Mouse (Mus musculus) CH12.LX (cell line): Measurements from ENCODE around the gene Hoxc8. TPM values are rescaled to one million over a fixed set of nuclear protein-coding genes. Genes with fewer than 3 reads are reported as not detected.

Experiments used
- DNase-seq: peaks from one replicate; pipeline ENCODE4 v3.0.0-alpha.2; 2013; ENCODE audit errors: extremely low read depth
- H3K27ac ChIP-seq: 2 replicates; pipeline ENCODE4 v1.5.1; 2012; ENCODE audit warnings: low read depth, mild to moderate bottlenecking, control low read depth, moderate library complexity; ENCODE audit not compliant: insufficient read depth
- H3K27me3 ChIP-seq: replicated peaks from 2 replicates; pipeline ENCODE3; 2012; ENCODE audit warnings: inconsistent platforms
- H3K36me3 ChIP-seq, 2 experiments: replicated peaks in 1 of 2; 2 replicates each; pipeline versions ENCODE3 to v1.6.1; 2012; ENCODE audit warnings: inconsistent platforms in 1 of 2, low read length in 1 of 2, mild to moderate bottlenecking in 1 of 2, mixed read lengths in 1 of 2, moderate library complexity in 1 of 2; ENCODE audit not compliant: control insufficient read depth in 1 of 2, insufficient read depth in 1 of 2
- H3K4me1 ChIP-seq, 2 experiments: 2 replicates each; pipeline ENCODE4 v1.6.1; 2012; ENCODE audit warnings: inconsistent platforms in 1 of 2, moderate library complexity in 1 of 2; ENCODE audit not compliant: insufficient read depth in 2 of 2, control insufficient read depth in 1 of 2
- H3K4me2 ChIP-seq: 2 replicates; pipeline ENCODE4 v1.6.1; 2012; ENCODE audit warnings: low read depth, mild to moderate bottlenecking, control low read depth; ENCODE audit not compliant: poor library complexity, insufficient read depth, severe bottlenecking
- H3K4me3 ChIP-seq, 3 experiments: fragments of 150-350 bp in 1 of 3; sonication (generic) in 1 of 3; replicated peaks in 1 of 3; 2 replicates each; pipeline versions ENCODE3 to v1.5.1; 2011 to 2012; ENCODE audit warnings: low read depth in 2 of 3, low read length in 2 of 3, mild to moderate bottlenecking in 2 of 3, moderate library complexity in 2 of 3, control low read depth in 1 of 3, improper control_type of control experiment in 1 of 3, inconsistent platforms in 1 of 3, mixed read lengths in 1 of 3; ENCODE audit not compliant: poor library complexity in 1 of 3
- H3K79me2 ChIP-seq: replicated peaks from 2 replicates; pipeline ENCODE4 v1.6.1; 2012; ENCODE audit warnings: mild to moderate bottlenecking, moderate library complexity; ENCODE audit not compliant: control insufficient read depth, poor library complexity, insufficient read depth, severe bottlenecking; ENCODE audit errors: extremely low read depth
- H3K9ac ChIP-seq: 2 replicates; pipeline ENCODE4 v1.6.1; 2012; ENCODE audit warnings: low read depth, mild to moderate bottlenecking, control low read depth, moderate library complexity; ENCODE audit not compliant: insufficient read depth
- H3K9me3 ChIP-seq: replicated peaks from 2 replicates; pipeline ENCODE3; 2012; ENCODE audit warnings: low read length, inconsistent platforms, mixed read lengths
- CHD1 ChIP-seq: IDR thresholded peaks from 2 replicates; pipeline ENCODE4 v1.6.1; 2012; ENCODE audit warnings: low read depth, low read length, improper control_type of control experiment, inconsistent platforms
- E2F4 ChIP-seq: IDR thresholded peaks from 2 replicates; pipeline ENCODE4 v1.6.1; 2011; ENCODE audit warnings: low read depth, low read length, improper control_type of control experiment; ENCODE audit not compliant: insufficient replicate concordance
- ELF1 ChIP-seq: IDR thresholded peaks from 2 replicates; pipeline ENCODE4 v1.6.1; 2014; ENCODE audit warnings: low read depth, mild to moderate bottlenecking, inconsistent platforms, low read length, improper control_type of control experiment
- EP300 ChIP-seq: IDR thresholded peaks from 2 replicates; pipeline ENCODE4 v1.6.1; 2011; ENCODE audit warnings: low read length, improper control_type of control experiment
- ETS1 ChIP-seq: conservative IDR thresholded peaks from 2 replicates; pipeline ENCODE4 v1.6.1; 2012; ENCODE audit warnings: low read depth, mild to moderate bottlenecking, inconsistent platforms, low read length, improper control_type of control experiment, moderate library complexity
- GABPA ChIP-seq: IDR thresholded peaks from 2 replicates; pipeline ENCODE4 v1.6.1; 2012; ENCODE audit warnings: low read depth, low read length, improper control_type of control experiment, inconsistent platforms; ENCODE audit not compliant: insufficient replicate concordance
- HCFC1 ChIP-seq: IDR thresholded peaks from 2 replicates; pipeline ENCODE4 v1.6.1; 2012; ENCODE audit warnings: low read depth, mild to moderate bottlenecking, inconsistent platforms, low read length, improper control_type of control experiment
- IRF4 ChIP-seq: IDR thresholded peaks from 2 replicates; pipeline ENCODE4 v1.6.1; 2014; ENCODE audit warnings: low read depth, mild to moderate bottlenecking, inconsistent platforms, low read length, improper control_type of control experiment
- JUN ChIP-seq: IDR thresholded peaks from 2 replicates; pipeline ENCODE4 v1.6.1; 2011; ENCODE audit warnings: low read depth, mild to moderate bottlenecking, low read length, improper control_type of control experiment, moderate library complexity; ENCODE audit not compliant: insufficient read depth
- JUND ChIP-seq: conservative IDR thresholded peaks from 2 replicates; pipeline ENCODE4 v1.6.1; 2011; ENCODE audit warnings: low read depth, low read length, improper control_type of control experiment
- KAT2A ChIP-seq: IDR thresholded peaks from 2 replicates; pipeline ENCODE4 v1.6.1; 2012; ENCODE audit warnings: low read length, improper control_type of control experiment, inconsistent platforms; ENCODE audit not compliant: insufficient replicate concordance
- MAFK ChIP-seq: IDR thresholded peaks from 2 replicates; pipeline ENCODE4 v1.6.1; 2011; ENCODE audit warnings: low read length, improper control_type of control experiment; ENCODE audit not compliant: insufficient replicate concordance
- MEF2A ChIP-seq: IDR thresholded peaks from 2 replicates; pipeline ENCODE4 v1.6.1; 2014; ENCODE audit warnings: low read depth, mild to moderate bottlenecking, inconsistent platforms, low read length, improper control_type of control experiment, borderline replicate concordance
- MXI1 ChIP-seq: IDR thresholded peaks from 2 replicates; pipeline ENCODE4 v1.6.1; 2011; ENCODE audit warnings: mild to moderate bottlenecking, low read depth, low read length, improper control_type of control experiment
- MYC ChIP-seq: IDR thresholded peaks from 2 replicates; pipeline ENCODE4 v1.6.1; 2011; ENCODE audit warnings: low read depth, mild to moderate bottlenecking, improper control_type of control experiment, low read length
- PAX5 ChIP-seq: IDR thresholded peaks from 2 replicates; pipeline ENCODE4 v1.6.1; 2012; ENCODE audit warnings: low read length, inconsistent platforms, mixed read lengths
- POLR2A ChIP-seq: IDR thresholded peaks from 2 replicates; pipeline ENCODE4 v1.6.1; 2011; ENCODE audit warnings: low read depth, mild to moderate bottlenecking, improper control_type of control experiment, low read length
- USF1 ChIP-seq: IDR thresholded peaks from 2 replicates; pipeline ENCODE4 v1.6.1; 2014; ENCODE audit warnings: low read depth, mild to moderate bottlenecking, inconsistent platforms, low read length, improper control_type of control experiment
- USF2 ChIP-seq: conservative IDR thresholded peaks from 2 replicates; pipeline ENCODE4 v1.6.1; 2011; ENCODE audit warnings: low read depth, low read length, improper control_type of control experiment
- ZC3H11A ChIP-seq: IDR thresholded peaks from 2 replicates; pipeline ENCODE4 v1.6.1; 2012; ENCODE audit warnings: low read depth, mild to moderate bottlenecking, inconsistent platforms, low read length, improper control_type of control experiment
- ZMIZ1 ChIP-seq: IDR thresholded peaks from 2 replicates; pipeline ENCODE4 v1.6.1; 2012; ENCODE audit warnings: low read depth, mild to moderate bottlenecking, inconsistent platforms, low read length, improper control_type of control experiment
- ZNF384 ChIP-seq: IDR thresholded peaks from 2 replicates; pipeline ENCODE4 v1.6.1; 2012; ENCODE audit warnings: low read depth, low read length, improper control_type of control experiment, inconsistent platforms
- dilution Hi-C: fragments of 300-500 bp; cut with MboI; formaldehyde crosslinking; loops from 2 replicates; pipeline ENCODE4 v1.14.3; 2020; ENCODE audit warnings: low sequenced_read_pairs; ENCODE audit not compliant: extremely low pct_unique_long_range_greater_than_20kb, extremely low pct_ligation_motif_present
- in situ Hi-C: fragments of 300-500 bp; cut with MboI; formaldehyde crosslinking; loops from 3 replicates; pipeline ENCODE4 v1.14.3; 2019; ENCODE audit warnings: low sequenced_read_pairs, low pct_ligation_motif_present, low pct_unique_long_range_greater_than_20kb, mixed read lengths
- polyA plus RNA-seq: library from polyadenylated mRNA; unstranded; fragments of >175 nt; gene quantifications from 2 replicates; pipeline ENCODE4 v1.2.1, GENCODE M21; 2012; ENCODE audit warnings: low read depth; ENCODE audit not compliant: insufficient read length
- total RNA-seq, 2 experiments: library from RNA; depleted of rRNA; stranded (reverse); fragments of 300-350 nt in 1 of 2; fragments of >200 nt in 1 of 2; gene quantifications; 2 replicates each; pipeline ENCODE4 v1.2.3; 2012 to 2014

Gene Hoxc8
- total RNA-seq (2012; rRNA removed) (not detected in 2 replicates), total RNA-seq (2014; rRNA removed) (not detected in 2 replicates), polyA plus RNA-seq (not detected in 2 replicates)

DNA sequence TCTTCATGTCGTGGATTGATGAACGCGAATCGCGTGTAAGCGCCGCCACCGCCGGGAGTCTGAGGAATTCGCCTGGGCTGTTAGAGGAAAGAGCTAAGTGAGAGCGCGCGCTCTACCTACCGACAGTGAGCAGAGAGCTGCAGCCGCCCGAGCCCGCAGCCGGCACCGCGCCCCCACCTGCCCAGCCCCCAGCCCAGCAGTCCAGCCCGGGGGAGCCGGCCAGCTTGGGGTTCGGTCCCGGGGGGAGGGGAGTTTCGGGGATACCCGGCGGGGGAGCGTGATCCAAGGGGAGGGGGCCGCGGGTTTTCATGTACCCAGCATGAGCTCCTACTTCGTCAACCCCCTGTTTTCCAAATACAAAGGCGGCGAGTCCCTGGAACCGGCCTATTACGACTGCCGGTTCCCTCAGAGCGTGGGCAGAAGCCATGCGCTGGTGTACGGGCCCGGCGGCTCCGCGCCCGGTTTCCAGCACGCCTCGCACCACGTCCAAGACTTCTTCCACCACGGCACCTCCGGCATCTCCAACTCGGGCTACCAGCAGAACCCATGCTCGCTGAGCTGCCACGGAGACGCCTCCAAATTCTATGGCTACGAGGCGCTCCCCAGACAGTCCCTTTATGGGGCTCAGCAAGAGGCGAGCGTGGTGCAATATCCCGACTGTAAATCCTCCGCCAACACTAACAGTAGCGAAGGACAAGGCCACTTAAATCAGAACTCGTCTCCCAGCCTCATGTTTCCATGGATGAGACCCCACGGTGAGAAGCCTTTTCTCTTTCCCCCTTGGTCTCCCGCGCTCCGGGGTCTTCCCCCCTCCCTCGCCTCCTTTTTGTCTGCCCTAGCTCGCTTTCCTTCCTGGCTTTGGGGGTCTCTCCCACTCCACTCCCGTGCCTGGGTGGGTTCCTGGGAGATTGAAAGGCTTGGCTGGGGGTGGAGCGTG, at the start of gene Hoxc8:
Gene Hoxc8 (plus strand): TSS at position 147 of the 937 bp plus-strand sequence.
- Histone ChIP-seq H3K9ac (no peak within 1 kb of the TSS), H3K79me2 (no peaks in the 10 kb centered on the region), H3K4me3 (no peak within 1 kb of the TSS)
- dilution Hi-C loops, result loop anchor here (10.0 kb wide), 1 partner anchor 184 kb away; no protein-coding TSS in a partner anchor
- TF ChIP-seq USF1, result no peak
- TF ChIP-seq GABPA, result no peak
- TF ChIP-seq ZC3H11A, result no peak
- no peak for TF ChIP-seq USF2
- no peak for TF ChIP-seq MYC
- TF ChIP-seq MAFK, result no peak
- no peak for TF ChIP-seq CHD1
- TF ChIP-seq ETS1, result no peak
- TF ChIP-seq MXI1, result no peak
- TF ChIP-seq POLR2A, result no peak
- TF ChIP-seq MEF2A, result no peak
- no peak for TF ChIP-seq HCFC1
- no peak for TF ChIP-seq IRF4
- no peak for TF ChIP-seq JUN
- TF ChIP-seq E2F4, result no peak
- TF ChIP-seq, all 38 proteins: peak for 0
- Histone ChIP-seq H3K9me3 (no peaks in the 10 kb centered on the region), H3K27me3 (peaks cover 40% of the 10 kb centered on the region), H3K4me2 (no peak within 1 kb of the TSS), H3K4me1 (0 out of 4 replicates have a peak, but pooled peaks cover 0 to 2% of the 10 kb centered on the region in 2 experiments), H3K27ac (no peak within 1 kb of the TSS), H3K36me3 (no peaks in the 10 kb centered on the region)
- in situ Hi-C loops, result no loop called here
- DNase-seq, result no peak

- no peak overlapping the region for H3K4me2 ChIP-seq
- H3K9me3 ChIP-seq, result peaks cover 4% of the 10 kb centered on the region
- no peak for DNase-seq
- TF ChIP-seq ETS1 (no peak), MAFK (no peak), MEF2A (no peak), KAT2A (no peak), ELF1 (no peak), IRF4 (no peak), GABPA (no peak), JUND (no peak), PAX5 (no peak), USF1 (no peak), EP300 (no peak), ZMIZ1 (no peak), POLR2A (no peak), ZNF384 (no peak), USF2 (no peak), MYC (no peak)
- TF ChIP-seq, all 38 proteins: peak for 0
- Histone ChIP-seq H3K4me3 (no peak overlapping the region), H3K9ac (no peak overlapping the region), H3K36me3 (no peaks in the 10 kb centered on the region), H3K4me1 (no peaks in the 10 kb centered on the region), H3K27me3 (peaks cover 97% of the 10 kb centered on the region), H3K27ac (no peak overlapping the region), H3K79me2 (no peaks in the 10 kb centered on the region)
- dilution Hi-C loops (no loop called here), in situ Hi-C loops (no loop called here)
These were observed 47.5 kb upstream of the Hoxc8 start for GRCm38 (mm10) chr15:102942739-102943467.
